ENCODE assay signal across 26 mouse cellular contexts in the genomic region with DNA sequence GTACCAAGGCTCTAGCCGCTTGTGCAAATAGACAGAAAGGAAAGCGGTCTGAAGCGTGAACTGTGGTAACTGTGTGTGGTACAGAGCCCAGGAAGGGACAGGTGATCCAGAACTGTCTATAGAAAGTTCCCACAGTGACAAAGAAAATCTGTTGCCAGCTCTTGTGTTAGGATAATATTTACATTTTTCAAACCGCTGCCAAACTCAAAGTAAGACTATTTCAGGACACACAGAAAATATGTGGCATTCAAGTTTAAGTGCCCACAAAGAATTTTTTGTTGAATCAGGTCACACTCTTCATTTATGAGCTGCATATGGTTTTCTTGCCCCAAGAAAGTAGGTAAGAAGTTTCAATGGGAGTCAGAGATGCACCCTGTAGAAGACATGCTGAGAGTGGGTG. TPM values are rescaled to one million over a fixed set of nuclear protein-coding genes. Genes with fewer than 3 reads are reported as not detected.
"Had no signal": no experiment of that assay in that cellular context is flagged by ENCODE, and none has a peak within 500 bp of the region (broad histone marks: within the 10 kb centered on the region; RNA-seq: fewer than 3 reads in every experiment).

No protein-coding gene starts in this region.

- H3K4me1 ChIP-seq: heart, embryonic 10.5 days; hindbrain, embryonic 10.5 days; hindbrain, embryonic 12.5 days; intestine, embryonic 15.5 days; limb, embryonic 10.5 days had no signal

- H3K27me3 ChIP-seq: heart, embryonic 12.5 days; hindbrain, embryonic 12.5 days; intestine, embryonic 15.5 days; limb, embryonic 12.5 days had no signal

- H3K9me3 ChIP-seq: heart, embryonic 10.5 days; heart, embryonic 12.5 days; hindbrain, embryonic 10.5 days; hindbrain, embryonic 12.5 days; intestine, embryonic 15.5 days; limb, embryonic 10.5 days; limb, embryonic 12.5 days had no signal

- H3K9ac ChIP-seq: heart, embryonic 12.5 days; hindbrain, embryonic 12.5 days; hindbrain, embryonic 14.5 days; intestine, embryonic 15.5 days; limb, embryonic 12.5 days had no signal

- H3K4me3 ChIP-seq: gastrocnemius, adult 2 months; heart, embryonic 10.5 days; heart, embryonic 12.5 days; hindbrain, embryonic 10.5 days; hindbrain, embryonic 12.5 days; intestine, embryonic 15.5 days; layer of hippocampus, adult 2 months; left cerebral cortex, adult 2 months; limb, embryonic 10.5 days; limb, embryonic 12.5 days had no signal

- H3K4me2 ChIP-seq: heart, embryonic 12.5 days; hindbrain, embryonic 12.5 days; hindbrain, embryonic 14.5 days; intestine, embryonic 15.5 days; limb, embryonic 12.5 days had no signal

- H3K27ac ChIP-seq: gastrocnemius, adult 2 months; heart, embryonic 10.5 days; hindbrain, embryonic 10.5 days; hindbrain, embryonic 12.5 days; hindbrain, embryonic 14.5 days; intestine, embryonic 15.5 days; layer of hippocampus, adult 2 months; left cerebral cortex, adult 2 months; limb, embryonic 10.5 days; limb, embryonic 12.5 days had no signal

- H3K36me3 ChIP-seq: heart, embryonic 10.5 days; heart, embryonic 12.5 days; hindbrain, embryonic 10.5 days; hindbrain, embryonic 12.5 days; intestine, embryonic 15.5 days; limb, embryonic 10.5 days; limb, embryonic 12.5 days had no signal

- DNase-seq: gastrocnemius, adult 2 months; gastrocnemius, postnatal 10 days; gastrocnemius, postnatal 25 days; heart, adult 18-20 months; heart, postnatal 10 days; heart, postnatal 4 days; kidney, adult 18-20 months; kidney, adult 8-10 months; kidney, postnatal 10 days; kidney, postnatal 25 days; kidney, postnatal 4 days had no signal

- ATAC-seq: hindbrain, embryonic 16.5 days; inflammation-experienced regulatory T-cells, adult 6 months; intestine, embryonic 15.5 days; intestine, postnatal 0 days had no signal

RNA-seq across cellular contexts. Expression of gene Gcm1, which starts 18.8 kb away (rescaled TPM):
- polyA plus RNA-seq: frontal cortex, adult 2 months; heart, embryonic 10.5 days; heart, embryonic 12.5 days; heart, embryonic 14.5 days; hindbrain, embryonic 12.5 days; hindbrain, embryonic 14.5 days; hindbrain, embryonic 16.5 days; inflammation-experienced regulatory T-cells, adult 6 months; intestine, embryonic 15.5 days; intestine, postnatal 0 days; limb, embryonic 10.5 days; limb, embryonic 12.5 days had no signal
